Mouse (Mus musculus) ovary, postnatal 36 days (tissue): ENCODE measurements around the gene Gm7945.
"Not testable (repeated sequence)": the region's sequence is repeated elsewhere in the genome, so short reads cannot be mapped to it uniquely, and the experiment has no call there.

ENCODE experiments used
- DNase-seq: peaks from one replicate; pipeline ENCODE4 v3.0.0; 2022; ENCODE audit warnings: low spot score, mixed read lengths

Gene Gm7945

DNA sequence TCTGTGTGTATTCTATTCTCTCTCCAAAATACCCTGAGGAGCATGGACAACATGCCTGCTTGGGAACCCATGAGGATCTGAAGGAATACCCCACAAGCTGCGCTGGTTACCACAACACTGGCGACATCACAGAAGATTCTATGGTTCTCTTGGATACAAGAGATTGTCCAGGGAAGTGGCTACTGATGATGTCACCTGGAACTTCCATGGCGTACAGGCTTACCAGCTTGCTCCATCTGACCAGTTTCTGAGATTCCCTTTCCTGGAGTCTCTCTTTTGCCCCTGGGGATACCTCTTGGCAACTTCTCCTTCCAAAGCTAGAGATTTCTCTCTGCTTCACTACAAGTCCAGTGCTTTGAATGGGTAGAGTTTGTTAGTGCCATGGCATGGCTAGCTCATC, at the start of gene Gm7945:
Gene Gm7945, minus strand, starts transcription at position 101 of the 400 bp plus-strand sequence.
- DNase-seq: not testable (repeated sequence)

DNA sequence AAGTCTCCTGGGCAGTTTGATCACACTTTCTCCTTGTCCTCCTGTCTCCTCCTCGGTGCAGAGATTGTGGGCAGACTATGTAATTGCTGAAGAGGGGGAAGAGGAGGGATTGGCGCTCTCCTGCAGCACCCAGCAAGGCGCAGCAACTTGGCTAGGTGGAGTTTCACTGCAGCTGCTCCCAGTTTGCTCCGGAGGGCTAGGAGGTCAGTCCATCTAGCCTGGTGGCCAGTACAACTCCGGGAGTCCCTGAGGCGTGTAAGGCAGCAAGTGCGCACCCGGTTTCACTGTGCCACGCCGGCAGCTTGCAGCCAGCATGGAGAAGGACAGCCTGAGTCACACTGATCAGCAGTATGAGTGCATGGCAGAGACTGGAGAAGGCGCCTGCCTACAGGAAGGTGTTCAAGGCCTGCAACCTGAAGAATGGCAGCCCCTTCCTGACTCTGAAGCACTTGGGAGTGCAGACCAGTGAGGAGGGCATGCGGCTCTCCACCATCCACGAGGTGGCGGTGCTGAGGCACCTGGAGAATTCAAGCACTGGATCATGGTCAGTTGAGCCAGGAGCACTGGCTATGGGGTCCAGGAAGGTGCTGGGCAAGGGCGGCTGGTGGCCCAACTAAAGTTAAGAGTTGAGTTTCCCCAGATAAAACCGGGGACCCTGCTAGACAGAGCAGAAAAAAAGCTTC, 39.4 kb upstream of the Gm7945 start:
- not testable (repeated sequence) for DNase-seq

DNA sequence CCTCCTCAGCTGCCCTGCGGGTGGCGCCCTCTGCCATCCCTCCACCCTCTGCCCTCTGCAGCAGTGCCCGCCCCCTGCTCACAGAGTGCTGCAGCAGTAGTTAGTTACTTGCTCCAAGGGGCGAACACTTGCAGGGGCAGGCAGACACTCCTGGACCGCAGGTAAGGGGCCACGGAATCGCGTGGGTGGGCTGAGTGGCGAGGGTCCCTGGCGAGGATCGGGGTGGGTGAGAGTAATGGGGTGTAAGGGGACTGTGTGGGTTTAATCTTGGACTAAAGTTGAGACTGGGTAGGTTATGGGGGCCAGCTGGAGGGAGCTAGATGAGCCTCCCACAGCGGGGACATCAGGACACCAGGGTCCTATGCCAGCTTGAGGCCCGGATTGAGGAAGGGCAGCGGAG, 38.5 kb upstream of the Gm7945 start:
- not testable (repeated sequence) for DNase-seq

DNA sequence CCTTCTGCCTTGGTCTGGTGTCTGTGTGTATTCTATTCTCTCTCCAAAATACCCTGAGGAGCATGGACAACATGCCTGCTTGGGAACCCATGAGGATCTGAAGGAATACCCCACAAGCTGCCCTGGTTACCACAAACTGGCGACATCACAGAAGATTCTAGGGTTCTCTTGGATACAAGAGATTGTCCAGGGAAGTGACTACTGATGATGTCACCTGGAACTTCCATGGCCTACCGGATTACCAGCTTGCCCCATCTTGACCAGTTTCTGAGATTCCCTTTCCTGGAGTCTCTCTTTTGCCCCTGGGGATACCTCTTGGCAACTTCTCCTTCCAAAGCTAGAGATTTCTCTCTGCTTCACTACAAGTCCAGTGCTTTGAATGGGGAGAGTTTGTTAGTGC, 22.0 kb upstream of the Gm7945 start, which contains the start of gene Gm6482:
Gene Gm6482, minus strand, starts transcription at position 101 of the 400 bp plus-strand sequence.
- not testable (repeated sequence) for DNase-seq

DNA sequence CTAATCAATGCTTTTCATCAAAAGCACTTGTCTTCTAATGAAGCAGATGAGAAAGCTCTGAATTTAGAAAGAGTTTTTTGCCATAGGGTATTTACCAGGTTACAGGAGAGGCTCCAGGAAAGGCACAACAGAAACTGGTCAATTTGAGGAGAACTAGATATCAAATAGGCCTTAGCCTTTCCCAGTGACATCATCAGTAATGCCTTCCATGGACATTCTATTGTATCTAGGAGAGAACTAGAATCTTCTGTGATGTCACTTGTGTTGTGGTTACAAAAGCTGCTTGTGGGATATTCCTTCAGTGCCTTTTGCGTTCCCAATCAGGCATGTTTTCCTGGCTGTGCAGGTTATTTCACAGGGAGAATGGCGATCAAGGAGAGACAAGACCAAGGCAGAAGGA, 37.9 kb downstream of the Gm7945 start, which contains the start of gene Gm5798:
Gene Gm5798, plus strand, starts transcription at position 301 of the 400 bp plus-strand sequence.
- DNase-seq: not testable (repeated sequence)
